Mouse (Mus musculus): ENCODE data around the gene Tmem121. TPM values are rescaled to one million over a fixed set of nuclear protein-coding genes. Genes with fewer than 3 reads are reported as not detected.

The Tmem121 gene
- polyA plus RNA-seq, 1 experiment from 2014 or later: 22.9 TPM

GRCm38 (mm10) chr12:113202008-113202407, 16.3 kb downstream of the Tmem121 start:
- no peak overlapping the region for H3K4me3 ChIP-seq
- ATAC-seq (ENCODE audit: low FRiP score): no peak
- H3K4me2 ChIP-seq (replicated peaks): no peak overlapping the region
- no peaks in the 10 kb centered on the region for H3K27me3 ChIP-seq
- H3K27ac ChIP-seq: no peak overlapping the region
- H3K9ac ChIP-seq: no peak overlapping the region
- 0 out of 2 replicates have a peak, but pooled peaks cover 4% of the 10 kb centered on the region for H3K9me3 ChIP-seq (replicated peaks)
- H3K36me3 ChIP-seq: no peaks in the 10 kb centered on the region
- no peaks in the 10 kb centered on the region for H3K4me1 ChIP-seq

DNA sequence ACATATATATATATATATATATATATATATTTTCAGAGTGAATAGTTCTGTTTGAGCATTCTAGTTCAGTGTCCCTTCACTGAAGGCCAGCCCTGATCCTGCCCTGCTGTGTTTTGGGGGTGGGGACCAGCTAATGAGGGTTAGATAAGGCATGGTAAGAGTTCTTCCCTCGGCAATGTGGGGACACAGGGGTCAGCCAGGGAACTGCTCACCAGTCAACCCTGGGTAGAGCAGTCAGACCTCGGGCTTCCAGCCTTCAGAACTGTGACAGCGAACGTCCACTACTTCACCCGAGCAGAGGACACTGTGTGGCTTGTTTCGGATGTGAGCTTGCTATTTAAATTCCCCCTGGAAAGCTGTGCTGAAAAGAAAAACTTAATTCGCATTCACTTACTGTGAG, 17.8 kb downstream of the Tmem121 start:
- Histone ChIP-seq H3K9ac (no peak overlapping the region), H3K27ac (no peak overlapping the region), H3K27me3 (no peaks in the 10 kb centered on the region), H3K4me2 (replicated peaks) (no peak overlapping the region), H3K4me3 (no peak overlapping the region), H3K4me1 (no peaks in the 10 kb centered on the region), H3K9me3 (replicated peaks) (0 out of 2 replicates have a peak, but pooled peaks cover 4% of the 10 kb centered on the region), H3K36me3 (no peaks in the 10 kb centered on the region)
- WGBS: 81% methylated on average over 7 of the region's 7 CpGs
- ATAC-seq (ENCODE audit: low FRiP score): no peak

DNA sequence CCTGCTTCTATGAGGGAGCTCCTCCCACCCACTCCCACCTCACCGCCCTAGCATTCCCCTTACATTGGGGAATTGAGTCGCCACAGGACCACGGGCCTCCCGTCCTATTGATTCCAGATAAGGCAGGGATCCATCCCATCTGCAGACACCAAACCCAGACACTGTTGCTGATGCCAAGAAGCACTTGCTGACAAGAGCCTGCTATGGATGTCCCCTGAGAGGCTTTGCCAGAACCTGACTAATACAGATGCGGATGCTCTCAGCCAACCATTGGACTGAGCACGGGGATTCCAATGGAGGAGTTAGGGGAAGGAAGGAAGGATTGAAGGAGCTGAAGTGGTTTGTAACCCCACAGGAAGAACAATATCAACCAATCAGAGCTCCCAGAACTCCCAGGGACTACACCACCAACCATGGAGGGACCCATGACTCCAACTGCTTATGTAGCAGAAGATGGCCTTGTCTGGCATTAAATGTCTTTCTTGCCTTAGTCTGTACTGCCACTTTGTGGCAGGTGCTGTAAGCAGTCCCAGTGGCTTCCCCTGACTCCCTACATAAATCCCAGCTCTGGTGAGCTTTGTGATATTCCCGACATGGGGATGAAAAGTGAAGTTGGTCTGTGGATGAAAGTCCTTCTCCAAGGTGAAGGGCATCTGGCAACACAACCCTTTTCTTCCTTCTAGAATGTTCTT, 19.7 kb downstream of the Tmem121 start:
- Histone ChIP-seq H3K9me3 (replicated peaks) (0 out of 2 replicates have a peak, but pooled peaks cover 4% of the 10 kb centered on the region), H3K4me3 (no peak overlapping the region), H3K27me3 (no peaks in the 10 kb centered on the region), H3K9ac (no peak overlapping the region), H3K4me2 (replicated peaks) (no peak overlapping the region), H3K36me3 (no peaks in the 10 kb centered on the region), H3K27ac (no peak overlapping the region), H3K4me1 (no peaks in the 10 kb centered on the region)
- 88% methylated on average over 7 of the region's 7 CpGs for WGBS
- no peak for ATAC-seq (ENCODE audit: low FRiP score)

DNA sequence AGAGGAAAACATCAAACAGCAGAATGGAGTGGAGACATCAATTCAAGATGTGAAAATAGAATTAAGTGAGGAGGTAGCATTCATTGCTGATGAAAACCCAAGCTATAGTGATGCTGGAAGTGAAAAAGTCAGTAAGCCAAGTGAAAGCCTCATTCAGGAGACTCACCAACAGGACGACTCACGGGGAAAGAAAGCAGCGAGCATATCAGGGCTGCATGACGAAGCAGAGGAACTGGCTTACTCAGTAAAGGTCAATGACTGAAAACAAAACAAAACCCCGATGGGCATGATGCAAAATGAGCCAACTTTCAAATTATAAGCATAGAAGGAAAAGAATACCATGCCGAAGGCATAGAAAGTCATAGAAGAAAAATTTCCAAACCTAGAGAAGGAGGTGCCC, 22.0 kb downstream of the Tmem121 start:
- no peak overlapping the region for H3K4me2 ChIP-seq (replicated peaks)
- H3K9me3 ChIP-seq (replicated peaks): no peaks in the 10 kb centered on the region
- H3K27me3 ChIP-seq: no peaks in the 10 kb centered on the region
- H3K4me3 ChIP-seq: no peak overlapping the region
- no peak overlapping the region for H3K27ac ChIP-seq
- whole genome bisulfite sequencing: 85% methylated on average over 6 of the region's 6 CpGs
- no peak for ATAC-seq (ENCODE audit: low FRiP score)
- H3K36me3 ChIP-seq: no peaks in the 10 kb centered on the region
- no peak overlapping the region for H3K9ac ChIP-seq
- no peaks in the 10 kb centered on the region for H3K4me1 ChIP-seq

- WGBS: 89% methylated on average over 17 of the region's 17 CpGs
- Histone ChIP-seq H3K9me3 (replicated peaks) (no peaks in the 10 kb centered on the region), H3K4me1 (no peaks in the 10 kb centered on the region), H3K27ac (no peak overlapping the region), H3K4me3 (no peak overlapping the region), H3K27me3 (no peaks in the 10 kb centered on the region), H3K9ac (no peak overlapping the region), H3K36me3 (no peaks in the 10 kb centered on the region), H3K4me2 (replicated peaks) (no peak overlapping the region)
- no peak for ATAC-seq (ENCODE audit: low FRiP score)
These were observed 25.1 kb downstream of the Tmem121 start for GRCm38 (mm10) chr12:113210586-113211378.

- H3K27ac ChIP-seq: no peak overlapping the region
- H3K9me3 ChIP-seq (replicated peaks): no peaks in the 10 kb centered on the region
- no peaks in the 10 kb centered on the region for H3K4me1 ChIP-seq
- H3K9ac ChIP-seq: no peak overlapping the region
- H3K4me2 ChIP-seq (replicated peaks): no peak overlapping the region
- H3K36me3 ChIP-seq: no peaks in the 10 kb centered on the region
- no peak for ATAC-seq (ENCODE audit: low FRiP score)
- no peaks in the 10 kb centered on the region for H3K27me3 ChIP-seq
- H3K4me3 ChIP-seq: no peak overlapping the region
- WGBS: 86% methylated on average over 5 of the region's 5 CpGs
These were observed 26.0 kb downstream of the Tmem121 start for GRCm38 (mm10) chr12:113211772-113212171.

DNA sequence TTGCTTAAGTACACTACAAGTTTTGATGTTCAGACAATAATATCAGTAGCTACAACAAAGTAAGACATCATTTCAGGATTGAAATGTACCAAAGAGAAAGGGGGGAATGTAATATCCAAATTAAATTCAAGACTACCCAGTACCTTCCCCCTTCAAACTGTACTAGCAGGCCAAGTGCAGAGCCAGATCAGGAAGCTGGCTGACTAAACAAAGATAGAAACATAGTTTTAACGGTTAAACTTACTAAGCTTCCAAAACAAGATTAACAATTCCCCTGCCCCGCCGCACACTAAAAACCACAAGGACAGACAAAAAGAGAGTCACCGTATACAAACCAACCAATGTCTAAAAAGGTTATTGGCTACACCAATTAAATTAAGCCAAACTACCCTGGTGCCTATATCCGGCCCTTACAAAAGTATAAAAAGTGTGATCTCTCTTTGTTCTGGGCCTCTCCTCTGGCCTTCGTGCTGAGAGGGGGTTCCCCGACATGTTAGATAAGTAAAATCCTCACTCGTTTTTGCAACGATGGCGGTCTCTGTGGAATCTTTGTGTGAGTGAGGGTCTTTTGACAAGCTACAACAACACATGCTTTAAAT, 26.7 kb downstream of the Tmem121 start:
- H3K9ac ChIP-seq: no peak overlapping the region

GRCm38 (mm10) chr12:113213226-113213625, 27.5 kb downstream of the Tmem121 start:
- H3K9ac ChIP-seq: no peak overlapping the region
- no peak for ATAC-seq (ENCODE audit: low FRiP score)
- 77% methylated on average over 2 of the region's 2 CpGs for WGBS
- H3K4me2 ChIP-seq (replicated peaks): no peak overlapping the region
- no peak overlapping the region for H3K4me3 ChIP-seq
- no peaks in the 10 kb centered on the region for H3K27me3 ChIP-seq
- no peaks in the 10 kb centered on the region for H3K4me1 ChIP-seq
- H3K27ac ChIP-seq: no peak overlapping the region
- no peaks in the 10 kb centered on the region for H3K36me3 ChIP-seq
- no peaks in the 10 kb centered on the region for H3K9me3 ChIP-seq (replicated peaks)

More for the DNA sequence above, 26.7 kb downstream of the Tmem121 start:
- no peaks in the 10 kb centered on the region for H3K9me3 ChIP-seq (replicated peaks)
- no peak overlapping the region for H3K27ac ChIP-seq
- H3K4me2 ChIP-seq (replicated peaks): no peak overlapping the region
- no peaks in the 10 kb centered on the region for H3K4me1 ChIP-seq
- H3K27me3 ChIP-seq: no peaks in the 10 kb centered on the region
- no peak overlapping the region for H3K4me3 ChIP-seq
- WGBS: 87% methylated on average over 10 of the region's 10 CpGs
- no peak for ATAC-seq (ENCODE audit: low FRiP score)
- no peaks in the 10 kb centered on the region for H3K36me3 ChIP-seq

DNA sequence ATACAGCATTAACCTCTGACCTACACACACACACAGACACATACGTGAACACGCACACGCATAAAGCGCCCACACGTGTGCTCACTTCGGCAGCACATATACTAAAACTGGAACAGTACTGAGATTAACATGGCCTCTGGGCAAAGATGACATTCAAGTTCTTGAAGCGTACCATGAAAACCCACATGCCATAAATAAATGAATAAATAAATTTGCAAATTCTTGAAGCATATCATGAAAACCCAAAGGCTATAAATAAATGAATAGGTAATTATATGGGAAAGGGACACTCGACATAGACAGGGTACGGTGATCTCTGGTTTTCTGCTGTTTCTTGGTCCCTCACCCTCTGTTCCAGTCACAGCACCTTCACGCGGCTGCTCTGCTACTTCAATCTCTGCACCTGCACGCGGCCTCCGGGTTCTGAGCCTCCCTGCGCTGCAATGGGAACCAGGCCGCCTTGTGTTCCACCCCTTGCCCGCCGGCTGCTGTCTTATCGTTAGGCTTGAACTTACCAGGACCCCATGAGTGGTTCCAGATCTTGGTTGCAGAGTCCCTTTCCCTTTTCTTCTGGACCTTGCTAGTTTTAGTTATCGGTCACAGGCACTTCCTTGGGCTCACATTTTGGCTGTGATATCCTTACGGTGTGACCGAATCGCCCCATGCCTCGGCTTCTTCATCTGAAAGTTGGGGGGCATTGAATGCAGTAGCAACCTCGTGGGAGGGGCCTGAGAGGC, 28.5 kb downstream of the Tmem121 start:
- H3K4me1 ChIP-seq: no peaks in the 10 kb centered on the region
- H3K27ac ChIP-seq: no peak overlapping the region
- H3K4me3 ChIP-seq: no peak overlapping the region
- ATAC-seq (ENCODE audit: low FRiP score): no peak
- H3K9me3 ChIP-seq (replicated peaks): no peaks in the 10 kb centered on the region
- H3K9ac ChIP-seq: no peak overlapping the region
- H3K4me2 ChIP-seq (replicated peaks): no peak overlapping the region
- H3K36me3 ChIP-seq: no peaks in the 10 kb centered on the region
- WGBS: 84% methylated on average over 25 of the region's 25 CpGs
- no peaks in the 10 kb centered on the region for H3K27me3 ChIP-seq

- no peaks in the 10 kb centered on the region for H3K27me3 ChIP-seq
- no peak for ATAC-seq (ENCODE audit: low FRiP score)
- H3K27ac ChIP-seq: no peak overlapping the region
- 86% methylated on average over 16 of the region's 16 CpGs for WGBS
- no peaks in the 10 kb centered on the region for H3K36me3 ChIP-seq
- no peaks in the 10 kb centered on the region for H3K9me3 ChIP-seq (replicated peaks)
- no peak overlapping the region for H3K4me2 ChIP-seq (replicated peaks)
- no peaks in the 10 kb centered on the region for H3K4me1 ChIP-seq
- H3K9ac ChIP-seq: no peak overlapping the region
- H3K4me3 ChIP-seq: no peak overlapping the region
These were observed 29.4 kb downstream of the Tmem121 start for GRCm38 (mm10) chr12:113214972-113215666.

GRCm38 (mm10) chr12:113215667-113216346, 30.1 kb downstream of the Tmem121 start:
- Histone ChIP-seq H3K9ac (no peak overlapping the region), H3K4me2 (replicated peaks) (no peak overlapping the region), H3K27me3 (no peaks in the 10 kb centered on the region), H3K36me3 (no peaks in the 10 kb centered on the region), H3K4me3 (no peak overlapping the region), H3K9me3 (replicated peaks) (no peaks in the 10 kb centered on the region), H3K27ac (no peak overlapping the region), H3K4me1 (no peaks in the 10 kb centered on the region)
- peak; percentile 41 for ATAC-seq (ENCODE audit: low FRiP score)
- 13% methylated on average over 6 of the region's 6 CpGs for WGBS
